Mouse (Mus musculus) E14TG2a.4 (cell line): ENCODE measurements around the gene Btf3l4.
A peak's percentile ranks its signal among the peaks of the same experiment; 100 is the strongest.

ENCODE experiments used
- H3K27me3 ChIP-seq: 2 replicates; pipeline ENCODE4 v1.6.1; 2014; ENCODE audit warnings: low read length, control low read depth; ENCODE audit not compliant: insufficient read depth
- H3K36me3 ChIP-seq: 2 replicates; pipeline ENCODE4 v1.6.1; 2014; ENCODE audit warnings: low read length, control low read depth; ENCODE audit not compliant: insufficient read depth
- H3K4me1 ChIP-seq: replicated peaks from 2 replicates; pipeline ENCODE4 v1.6.1; 2014; ENCODE audit warnings: low read depth, low read length, control low read depth
- H3K4me3 ChIP-seq: replicated peaks from 2 replicates; pipeline ENCODE4 v1.5.1; 2014; ENCODE audit warnings: mild to moderate bottlenecking, low read length
- H3K9me3 ChIP-seq: 2 replicates; pipeline ENCODE4 v1.6.1; 2014; ENCODE audit warnings: low read length, control low read depth
- CTCF ChIP-seq: conservative IDR thresholded peaks from 2 replicates; pipeline ENCODE4 v1.5.1; 2014; ENCODE audit warnings: low read length
- NANOG ChIP-seq: IDR thresholded peaks from 2 replicates; pipeline ENCODE4 v1.6.1; 2014; ENCODE audit warnings: borderline replicate concordance, low read length, mixed read lengths
- POU5F1 ChIP-seq: IDR thresholded peaks from 2 replicates; pipeline ENCODE4 v1.6.1; 2014; ENCODE audit warnings: low read length, borderline replicate concordance

The Btf3l4 gene

GRCm38 (mm10) chr4:108833828-108834114, 357 bp upstream of the Btf3l4 start:
- Histone ChIP-seq H3K4me1 (peaks cover 47% of the 10 kb centered on the region), H3K27me3 (no peaks in the 10 kb centered on the region), H3K36me3 (peaks cover 26% of the 10 kb centered on the region), H3K4me3 (peak overlapping the region; percentile 85), H3K9me3 (no peaks in the 10 kb centered on the region)
- TF ChIP-seq POU5F1 (no peak), NANOG (no peak)

GRCm38 (mm10) chr4:108830698-108831097, 2.7 kb downstream of the Btf3l4 start:
- Histone ChIP-seq H3K36me3 (peaks cover 46% of the 10 kb centered on the region), H3K27me3 (no peaks in the 10 kb centered on the region), H3K4me3 (no peak overlapping the region), H3K4me1 (peaks cover 25% of the 10 kb centered on the region), H3K9me3 (no peaks in the 10 kb centered on the region)
- TF ChIP-seq POU5F1: no peak
- no peak for TF ChIP-seq CTCF
- TF ChIP-seq NANOG: no peak

GRCm38 (mm10) chr4:108826643-108827042, 6.8 kb downstream of the Btf3l4 start:
- no peaks in the 10 kb centered on the region for H3K27me3 ChIP-seq
- peaks cover 11% of the 10 kb centered on the region for H3K4me1 ChIP-seq
- no peak for TF ChIP-seq CTCF
- TF ChIP-seq NANOG: no peak
- no peak for TF ChIP-seq POU5F1
- no peaks in the 10 kb centered on the region for H3K9me3 ChIP-seq
- no peak overlapping the region for H3K4me3 ChIP-seq
- peaks cover 84% of the 10 kb centered on the region for H3K36me3 ChIP-seq

- Histone ChIP-seq H3K27me3 (no peaks in the 10 kb centered on the region), H3K4me1 (peaks cover 5% of the 10 kb centered on the region)
- TF ChIP-seq CTCF (no peak), NANOG (no peak), POU5F1 (no peak)
Measured at GRCm38 (mm10) chr4:108826096-108826495, 7.3 kb downstream of the Btf3l4 start.

GRCm38 (mm10) chr4:108825677-108826076, 7.7 kb downstream of the Btf3l4 start:
- Histone ChIP-seq H3K27me3 (no peaks in the 10 kb centered on the region), H3K9me3 (no peaks in the 10 kb centered on the region), H3K36me3 (peaks cover 93% of the 10 kb centered on the region), H3K4me3 (no peak overlapping the region), H3K4me1 (peaks cover under 1% of the 10 kb centered on the region)
- TF ChIP-seq POU5F1: no peak
- TF ChIP-seq NANOG: no peak
- no peak for TF ChIP-seq CTCF

More at GRCm38 (mm10) chr4:108826096-108826495, 7.3 kb downstream of the Btf3l4 start:
- peaks cover 89% of the 10 kb centered on the region for H3K36me3 ChIP-seq
- no peak overlapping the region for H3K4me3 ChIP-seq
- H3K9me3 ChIP-seq: no peaks in the 10 kb centered on the region

- TF ChIP-seq POU5F1 (no peak), CTCF (no peak), NANOG (no peak)
Measured at GRCm38 (mm10) chr4:108811550-108811949, 21.9 kb downstream of the Btf3l4 start.

GRCm38 (mm10) chr4:108811142-108811541, 22.3 kb downstream of the Btf3l4 start:
- Histone ChIP-seq H3K4me3 (no peak overlapping the region), H3K4me1 (peaks cover 8% of the 10 kb centered on the region; the same call in 1 of the 2 replicates), H3K27me3 (no peaks in the 10 kb centered on the region), H3K9me3 (no peaks in the 10 kb centered on the region), H3K36me3 (peaks cover 6% of the 10 kb centered on the region; the same call in 1 of the 2 replicates)
- TF ChIP-seq POU5F1: no peak
- no peak for TF ChIP-seq NANOG
- TF ChIP-seq CTCF: no peak

More at GRCm38 (mm10) chr4:108811550-108811949, 21.9 kb downstream of the Btf3l4 start:
- Histone ChIP-seq H3K27me3 (no peaks in the 10 kb centered on the region), H3K9me3 (no peaks in the 10 kb centered on the region), H3K4me3 (no peak overlapping the region), H3K4me1 (peaks cover 8% of the 10 kb centered on the region; the same call in 1 of the 2 replicates), H3K36me3 (peaks cover 6% of the 10 kb centered on the region; the same call in 1 of the 2 replicates)

GRCm38 (mm10) chr4:108803535-108803934, 29.9 kb downstream of the Btf3l4 start:
- no peak overlapping the region for H3K4me3 ChIP-seq
- no peaks in the 10 kb centered on the region for H3K9me3 ChIP-seq
- H3K27me3 ChIP-seq: no peaks in the 10 kb centered on the region
- peaks cover 14% of the 10 kb centered on the region for H3K4me1 ChIP-seq
- H3K36me3 ChIP-seq: no peaks in the 10 kb centered on the region
- no peak for TF ChIP-seq CTCF
- TF ChIP-seq NANOG: no peak
- TF ChIP-seq POU5F1: no peak

- no peaks in the 10 kb centered on the region for H3K36me3 ChIP-seq
- no peaks in the 10 kb centered on the region for H3K27me3 ChIP-seq
- H3K4me1 ChIP-seq: peaks cover 20% of the 10 kb centered on the region
- TF ChIP-seq POU5F1 (no peak), CTCF (peak; percentile 96)
- no peak overlapping the region for H3K4me3 ChIP-seq
- no peaks in the 10 kb centered on the region for H3K9me3 ChIP-seq
Measured at GRCm38 (mm10) chr4:108798083-108798830, 35.2 kb downstream of the Btf3l4 start.
